Mouse (Mus musculus): ENCODE measurements around the gene Sdk1. TPM values are rescaled to one million over a fixed set of nuclear protein-coding genes. Genes with fewer than 3 reads are reported as not detected.
A peak's percentile ranks its signal among the peaks of the same experiment; 100 is the strongest.

Sdk1 gene
- total and polyA plus RNA-seq, 3 experiments = not detected

DNA sequence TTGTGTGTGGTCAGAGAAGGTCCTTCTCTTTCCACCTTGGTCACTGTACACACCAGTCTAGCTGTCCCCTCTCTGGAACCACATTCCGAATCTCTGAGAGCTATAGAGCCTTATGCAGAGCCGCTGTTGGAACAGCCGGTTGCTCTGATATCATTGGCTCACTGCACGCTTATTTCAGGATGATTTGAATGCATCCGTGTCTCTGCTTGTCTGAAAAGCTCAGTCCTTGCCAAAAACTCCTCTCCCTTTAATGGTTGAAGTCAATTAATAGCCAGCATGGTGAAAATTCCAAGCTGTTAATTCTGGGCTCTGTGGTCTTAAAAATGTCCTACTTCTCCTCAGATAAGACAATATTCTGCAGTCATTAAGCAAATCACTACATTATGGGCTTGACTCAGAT, 974.7 kb downstream of the Sdk1 start:
- no peaks in the 10 kb centered on the region for H3K4me1 ChIP-seq (ENCODE audit: control insufficient read depth in 1 of 2, insufficient read depth in 2 of 2, low read length in 2 of 2)
- no peaks in the 10 kb centered on the region for H3K79me2 ChIP-seq (ENCODE audit: control insufficient read depth, insufficient read depth, low read length, poor library complexity)
- no peaks in the 10 kb centered on the region for H3K36me3 ChIP-seq (ENCODE audit: control insufficient read depth in 1 of 2, insufficient read depth in 2 of 2, low read length in 2 of 2)
- H3K27me3 ChIP-seq (ENCODE audit: control insufficient read depth in 1 of 2, insufficient read depth in 2 of 2, low read length in 2 of 2) = no peaks in the 10 kb centered on the region
- H3K9me3 ChIP-seq (replicated peaks; ENCODE audit: insufficient read depth, low read length) = no peaks in the 10 kb centered on the region
- no peak for TF ChIP-seq CTCF (IDR thresholded peaks at IDR 0.05 in 2 of 3, conservative IDR thresholded peaks at IDR 0.05 in 1 of 3; ENCODE audit: control insufficient read depth in 1 of 3, insufficient read depth in 1 of 3, low read depth in 2 of 3, low read length in 3 of 3, poor library complexity in 1 of 3, severe bottlenecking in 1 of 3)
- no peak for TF ChIP-seq NELFE (IDR thresholded peaks at IDR 0.05; ENCODE audit: low read depth, low read length)
- no peak for TF ChIP-seq POLR2A (IDR thresholded peaks at IDR 0.05; ENCODE audit: control insufficient read depth in 1 of 2, insufficient read depth in 1 of 2, low read depth in 1 of 2, low read length in 2 of 2, poor library complexity in 1 of 2)
- TF ChIP-seq MAZ (IDR thresholded peaks at IDR 0.05; ENCODE audit: low read depth, low read length) = no peak
- no peak for TF ChIP-seq TCF12 (IDR thresholded peaks at IDR 0.05; ENCODE audit: low read depth, low read length)
- TF ChIP-seq RCOR1 (IDR thresholded peaks at IDR 0.05; ENCODE audit: low read depth, low read length) = no peak
- no peak for TF ChIP-seq ETS1 (IDR thresholded peaks at IDR 0.05; ENCODE audit: low read depth, low read length)
- TF ChIP-seq USF2 (IDR thresholded peaks at IDR 0.05; ENCODE audit: borderline replicate concordance in 1 of 2, insufficient read depth in 1 of 2, low read depth in 1 of 2, low read length in 2 of 2) = no peak
- no peak for TF ChIP-seq MYB (IDR thresholded peaks at IDR 0.05; ENCODE audit: low read depth, low read length)
- no peak for TF ChIP-seq ZC3H11A (IDR thresholded peaks at IDR 0.05; ENCODE audit: low read depth, low read length)
- TF ChIP-seq BHLHE40 (IDR thresholded peaks at IDR 0.05; ENCODE audit: borderline replicate concordance, low read depth, low read length) = no peak
- TF ChIP-seq GATA1 (IDR thresholded peaks at IDR 0.05; ENCODE audit: low read depth, low read length) = no peak
- no peak overlapping the region for H3K27ac ChIP-seq (ENCODE audit: control insufficient read depth, low read depth, low read length)
- H3K9ac ChIP-seq (ENCODE audit: control insufficient read depth, low read depth, low read length, poor library complexity, severe bottlenecking) = no peak overlapping the region
- no peak overlapping the region for H3K4me3 ChIP-seq (ENCODE audit: control insufficient read depth in 1 of 2, insufficient read depth in 1 of 2, low read depth in 2 of 2, low read length in 2 of 2)
- no peak for DNase-seq (ENCODE audit: low read depth, low spot score)

DNA sequence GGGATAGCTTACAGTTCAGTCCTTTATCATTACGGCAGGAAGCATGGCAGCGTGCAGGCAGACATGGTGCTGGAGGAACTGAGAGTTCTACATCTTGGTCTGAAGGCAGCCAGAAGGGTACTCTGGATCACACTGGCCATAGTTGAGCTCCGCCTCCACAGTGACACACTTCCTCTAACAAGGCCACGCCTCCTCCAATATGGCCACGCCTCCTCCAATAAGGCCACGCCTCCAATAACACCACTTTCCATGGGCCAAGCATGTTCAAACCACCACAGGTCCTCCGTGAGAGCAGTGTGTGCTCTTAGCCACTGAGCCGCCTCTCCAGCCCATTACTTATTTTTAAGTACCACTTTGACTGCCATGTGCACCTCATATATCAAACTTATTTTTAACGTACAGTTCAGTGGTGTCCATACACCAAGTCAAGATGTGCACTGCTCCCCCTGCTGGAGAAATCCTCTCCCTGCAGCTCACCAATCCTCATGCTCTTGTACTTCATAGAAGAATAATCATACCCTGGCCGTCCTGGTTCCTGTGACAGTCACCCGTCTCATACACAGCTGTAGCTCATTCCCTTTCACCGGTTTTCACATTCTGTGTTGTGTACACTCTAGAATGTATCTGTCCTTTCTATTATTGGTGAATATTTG, 979.7 kb downstream of the Sdk1 start:
- DNase-seq (ENCODE audit: low read depth, low spot score) = peak; percentile 25
- Histone ChIP-seq H3K36me3 (ENCODE audit: control insufficient read depth in 1 of 2, insufficient read depth in 2 of 2, low read length in 2 of 2) (no peaks in the 10 kb centered on the region), H3K4me1 (ENCODE audit: control insufficient read depth in 1 of 2, insufficient read depth in 2 of 2, low read length in 2 of 2) (no peaks in the 10 kb centered on the region), H3K4me3 (ENCODE audit: control insufficient read depth in 1 of 2, insufficient read depth in 1 of 2, low read depth in 2 of 2, low read length in 2 of 2) (no peak overlapping the region), H3K27ac (ENCODE audit: control insufficient read depth, low read depth, low read length) (no peak overlapping the region), H3K9ac (ENCODE audit: control insufficient read depth, low read depth, low read length, poor library complexity, severe bottlenecking) (no peak overlapping the region), H3K27me3 (ENCODE audit: control insufficient read depth in 1 of 2, insufficient read depth in 2 of 2, low read length in 2 of 2) (no peaks in the 10 kb centered on the region), H3K9me3 (replicated peaks; ENCODE audit: insufficient read depth, low read length) (no peaks in the 10 kb centered on the region), H3K79me2 (ENCODE audit: control insufficient read depth, insufficient read depth, low read length, poor library complexity) (no peaks in the 10 kb centered on the region)
- TF ChIP-seq TAL1 (IDR thresholded peaks at IDR 0.05; ENCODE audit: low read length) (no peak), SMC3 (IDR thresholded peaks at IDR 0.05; ENCODE audit: low read depth, low read length) (peak; percentile 36), CTCF (IDR thresholded peaks at IDR 0.05 in 2 of 3, conservative IDR thresholded peaks at IDR 0.05 in 1 of 3; ENCODE audit: control insufficient read depth in 1 of 3, insufficient read depth in 1 of 3, low read depth in 2 of 3, low read length in 3 of 3, poor library complexity in 1 of 3, severe bottlenecking in 1 of 3) (peak; percentile 25 to 30 (median 29); a peak in 4 of 6 replicates)

Measured in MEL (cell line).